Mouse (Mus musculus) layer of hippocampus, adult 9-10 months (tissue): ENCODE measurements at regions not wholly inside any gene's neighbourhood (a gene's known extent, or its start where the extent isn't known, plus 50 kb on each side); places are given as distances from the start of the nearest gene placed in this dataset.
"Not testable (repeated sequence)": the region's sequence is repeated elsewhere in the genome, so short reads cannot be mapped to it uniquely, and the experiment has no call there.

Experiments used
- DNase-seq: peaks from one replicate; pipeline ENCODE4 v3.0.0; 2022; ENCODE audit warnings: low spot score

DNA sequence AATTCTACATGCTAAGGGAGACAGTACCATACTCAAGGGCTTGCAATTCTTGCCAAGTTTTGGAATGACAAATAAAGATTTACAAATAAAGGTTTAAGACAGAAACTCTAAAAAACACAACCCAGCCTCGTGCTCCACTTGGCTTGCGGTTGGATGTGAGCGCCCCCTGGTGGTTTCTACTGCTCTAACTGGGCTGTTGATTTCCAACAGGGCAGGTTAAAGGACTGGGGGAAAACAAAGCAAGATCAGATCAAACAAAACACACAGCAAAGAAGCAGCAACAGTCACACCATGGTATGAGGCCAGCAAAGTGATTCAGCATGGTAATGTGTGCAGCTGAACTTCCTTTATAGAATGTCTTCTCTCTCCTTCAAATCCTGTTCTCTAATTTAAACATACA is 339.2 kb downstream of the Adam3 start:
- peak; percentile 55 for DNase-seq

DNA sequence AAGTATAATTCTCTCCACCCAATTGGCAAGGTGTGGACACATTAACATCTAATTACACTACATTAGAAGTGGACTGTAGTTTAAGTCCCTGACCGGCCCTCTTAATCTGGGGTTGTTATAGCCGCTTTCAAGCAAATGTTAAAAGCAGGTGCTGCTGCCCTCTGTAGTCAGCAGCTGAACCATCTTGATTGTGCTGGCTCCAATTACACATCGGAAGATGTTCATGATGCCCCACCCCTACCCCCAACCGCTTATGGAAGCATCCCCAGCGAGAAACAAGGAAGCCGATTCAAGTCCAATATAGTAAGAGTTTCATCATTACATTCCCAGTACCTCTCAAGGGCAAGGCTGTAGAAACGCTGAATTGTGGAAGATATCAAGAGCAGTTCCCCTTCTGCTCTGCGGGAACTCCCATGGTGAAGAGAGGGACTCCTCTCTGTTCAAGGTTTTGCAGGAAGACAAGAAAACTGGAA is 341.7 kb downstream of the Adam3 start:
- DNase-seq, result no peak

- DNase-seq, result no peak
Observed at GRCm38 (mm10) chr8:24383130-24383962, 342.3 kb downstream of the Adam3 start.

GRCm38 (mm10) chr8:24381666-24382253 is 343.9 kb downstream of the Adam3 start:
- no peak for DNase-seq

- DNase-seq, result no peak
Observed at GRCm38 (mm10) chr8:24378070-24378469, 347.6 kb downstream of the Adam3 start.

DNA sequence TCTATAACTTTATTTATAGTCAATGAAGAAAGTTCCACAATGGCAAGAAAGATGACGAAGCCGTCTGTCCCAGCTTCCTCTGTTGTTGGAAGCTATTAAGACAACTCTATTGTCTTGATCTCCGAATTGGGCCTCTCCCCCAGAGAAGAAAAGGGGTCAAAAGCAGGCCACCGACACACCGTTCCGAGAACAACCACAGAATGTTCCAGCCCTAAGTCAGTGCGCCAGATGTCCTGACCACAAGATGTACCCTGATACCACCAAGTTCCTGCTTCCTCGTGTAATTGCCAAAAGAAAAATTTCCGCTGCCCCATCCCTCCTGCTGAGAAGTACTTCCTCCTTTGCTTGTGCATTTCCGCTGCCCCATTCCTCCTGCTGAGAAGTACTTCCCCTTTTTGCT is 348.8 kb downstream of the Adam3 start:
- DNase-seq, result not testable (repeated sequence)

DNA sequence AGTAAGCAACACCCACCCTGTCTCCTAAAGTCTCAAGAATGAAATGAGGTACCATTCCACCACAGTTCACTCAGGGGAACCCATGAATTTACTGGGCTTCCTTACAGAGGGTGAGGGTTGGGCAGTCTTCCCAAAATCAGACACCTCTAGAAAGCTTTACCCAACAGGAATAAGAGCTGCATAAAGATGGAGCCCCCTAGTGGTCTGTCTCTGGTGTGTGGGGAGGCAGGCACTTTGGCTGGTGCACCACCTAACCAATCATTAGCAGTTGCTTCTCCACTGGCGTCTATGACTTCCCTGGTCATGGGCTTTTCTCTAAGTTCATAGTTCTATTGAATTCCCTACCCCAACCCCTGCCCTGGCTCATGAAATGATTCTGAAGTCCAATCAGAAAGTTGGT is 351.1 kb downstream of the Adam3 start:
- no peak for DNase-seq

- no peak for DNase-seq
Observed at GRCm38 (mm10) chr8:24372068-24372467, 353.6 kb downstream of the Adam3 start.

- DNase-seq, result no peak
Observed at GRCm38 (mm10) chr8:24366000-24366399, 359.7 kb downstream of the Adam3 start.

DNA sequence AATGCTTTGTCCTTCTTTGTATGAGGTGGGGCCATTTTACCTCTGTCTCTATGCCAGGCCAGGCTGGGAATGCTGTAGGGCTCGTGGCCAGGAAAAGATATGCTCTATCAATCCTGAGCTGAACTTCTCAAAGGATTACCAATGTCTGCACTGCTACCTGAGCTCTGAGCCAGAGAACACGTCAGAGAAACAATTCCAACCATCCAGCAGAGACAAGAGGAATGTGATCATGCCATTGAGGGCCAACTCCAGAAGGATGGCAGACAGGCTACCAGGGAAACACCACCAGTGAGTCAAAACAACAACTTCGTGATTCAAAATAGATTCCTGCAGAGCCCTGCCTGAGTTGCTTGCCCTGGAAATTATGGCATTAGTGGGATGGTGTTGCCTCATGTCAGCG is 361.0 kb downstream of the Adam3 start:
- DNase-seq, result no peak

DNA sequence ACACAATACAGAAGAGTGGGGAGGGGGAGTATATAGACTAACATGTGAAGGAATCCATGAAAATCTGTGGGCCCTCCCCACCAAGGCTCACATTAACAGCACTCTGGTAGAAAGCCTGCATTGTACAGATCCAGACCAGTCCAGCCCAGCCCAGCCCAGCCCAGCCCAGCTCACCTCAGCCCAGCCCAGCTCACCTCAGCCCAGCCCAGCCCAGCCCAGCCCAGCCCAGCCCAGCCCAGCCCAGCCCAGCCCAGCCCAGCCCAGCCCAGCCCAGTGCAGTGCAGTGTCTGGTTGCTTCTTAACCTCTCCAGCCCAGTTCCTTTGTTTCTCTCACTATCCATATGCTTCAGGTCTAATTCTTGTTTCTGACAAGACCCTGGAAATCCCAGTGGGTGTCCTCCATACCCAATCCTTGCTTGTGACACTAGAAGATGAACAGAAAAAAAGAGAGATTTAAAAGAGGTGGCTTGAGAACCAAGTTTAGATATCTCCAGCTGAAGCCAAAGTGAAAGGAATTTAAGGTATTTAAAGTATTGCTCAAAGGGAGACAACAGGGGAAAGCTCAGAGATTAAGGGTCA is 366.5 kb downstream of the Adam3 start:
- DNase-seq, result no peak

- DNase-seq, result no peak
Observed at GRCm38 (mm10) chr8:24355146-24355545, 370.5 kb downstream of the Adam3 start.

DNA sequence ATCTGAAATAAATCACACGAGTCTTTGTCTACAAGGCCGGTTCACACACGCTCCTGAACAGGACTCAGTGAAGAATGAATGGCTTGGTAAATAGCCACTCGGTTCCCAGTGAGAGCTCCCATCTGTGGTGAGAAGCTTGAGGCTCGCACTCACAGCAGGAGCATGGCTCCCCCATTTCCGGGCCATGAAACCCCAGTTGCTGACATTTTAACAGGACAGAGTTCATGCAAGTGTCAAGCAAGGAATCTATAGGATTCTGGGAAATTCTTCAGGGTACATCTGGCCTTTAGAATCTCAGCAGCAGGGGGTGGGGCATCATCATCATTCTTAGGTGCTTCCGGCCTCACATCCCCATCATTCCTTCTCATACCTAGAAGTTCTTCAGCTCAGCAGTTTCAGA is 371.8 kb downstream of the Adam3 start:
- no peak for DNase-seq

GRCm38 (mm10) chr8:24352322-24352721 is 373.3 kb downstream of the Adam3 start:
- no peak for DNase-seq

DNA sequence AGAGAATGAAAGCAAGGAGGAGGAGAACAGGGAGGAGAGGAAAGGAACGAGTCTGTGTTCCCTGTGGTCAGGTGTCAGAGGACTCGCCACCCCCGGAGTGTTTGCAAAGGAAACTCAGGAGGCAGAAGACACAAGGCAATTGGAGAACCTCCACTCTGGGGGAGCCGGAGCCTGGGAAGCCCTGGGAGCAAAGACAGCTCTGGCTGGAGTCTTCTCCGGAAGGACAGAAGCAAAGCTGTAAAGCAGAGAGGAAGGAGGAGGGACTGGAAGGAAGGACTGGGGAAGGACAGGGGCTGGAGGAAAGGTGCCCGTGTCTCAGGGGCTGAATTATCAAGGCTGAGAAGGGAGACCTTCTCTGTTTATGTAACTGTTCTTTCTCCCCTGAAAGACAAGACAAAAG is 373.9 kb downstream of the Adam3 start:
- no peak for DNase-seq

DNA sequence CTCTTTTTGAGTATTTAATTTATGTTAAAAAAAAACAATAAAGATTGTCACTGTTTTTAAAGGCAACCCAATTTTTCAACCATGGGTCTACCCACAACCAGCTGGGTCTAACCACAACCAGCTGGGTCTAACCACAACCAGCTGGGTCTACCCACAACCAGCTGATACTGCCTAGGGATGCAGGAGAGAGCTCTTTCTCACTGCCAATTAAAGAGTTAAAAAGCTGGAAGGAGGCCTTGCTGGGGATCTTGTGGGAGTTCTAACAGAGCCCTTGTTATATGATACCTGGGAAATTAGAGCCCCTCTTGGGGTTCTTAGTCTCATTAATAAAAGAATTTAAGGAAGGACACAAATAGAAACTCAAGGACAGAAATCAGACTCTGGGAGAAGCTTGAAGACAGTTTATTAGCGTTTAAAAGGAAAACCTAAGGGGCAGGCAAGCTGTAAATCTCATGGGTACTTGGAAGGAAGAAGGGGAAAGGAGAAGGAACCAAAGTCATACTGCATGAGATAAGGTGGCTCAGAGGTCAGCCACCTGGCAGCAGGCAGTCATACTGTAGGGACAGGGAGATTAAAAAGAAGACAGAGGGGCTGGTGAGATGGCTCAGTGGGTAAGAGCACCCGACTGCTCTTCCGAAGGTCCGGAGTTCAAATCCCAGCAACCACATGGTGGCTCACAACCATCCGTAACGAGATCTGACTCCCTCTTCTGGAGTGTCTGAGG is 379.1 kb downstream of the Adam3 start:
- DNase-seq, result no peak

DNA sequence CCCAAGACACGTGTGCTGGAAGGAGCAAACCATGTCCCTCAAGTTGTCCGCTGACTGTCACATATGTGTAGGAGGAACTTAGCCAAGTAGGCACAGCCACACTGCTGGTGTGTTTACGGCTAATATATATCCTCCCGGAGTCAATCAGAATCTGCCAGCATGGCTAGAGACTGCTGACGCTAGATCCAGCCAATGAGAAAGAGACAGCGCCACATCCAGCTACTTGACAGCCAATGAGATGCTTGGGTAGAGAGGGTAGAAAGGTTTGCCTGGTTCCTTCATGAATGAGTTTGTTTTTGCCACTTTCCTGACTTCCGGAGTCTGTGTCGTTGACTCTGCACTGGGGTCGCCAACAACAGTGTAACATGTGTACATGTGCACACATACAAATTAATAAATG is 387.0 kb downstream of the Adam3 start:
- DNase-seq, result no peak

GRCm38 (mm10) chr8:24337635-24338034 is 388.0 kb downstream of the Adam3 start:
- DNase-seq, result no peak

DNA sequence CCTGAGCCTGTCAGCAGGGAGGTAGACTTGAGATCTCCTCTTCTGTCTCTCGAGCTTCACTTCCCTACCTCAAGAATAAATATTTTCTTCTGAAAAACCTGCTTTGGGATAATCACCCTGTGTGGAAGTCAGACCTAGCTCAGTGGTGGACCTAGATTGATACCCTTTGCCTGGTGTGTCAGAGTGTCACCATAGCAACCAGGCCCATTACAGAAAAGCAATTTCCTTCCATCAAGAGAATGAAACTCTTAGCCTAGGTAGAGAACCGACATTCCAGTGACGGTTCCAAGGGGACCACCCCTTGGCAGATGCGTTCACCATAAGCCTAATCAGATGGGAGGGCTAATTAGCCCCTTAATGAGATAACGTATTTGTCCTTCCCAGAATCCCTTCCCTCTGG is 389.9 kb downstream of the Adam3 start:
- no peak for DNase-seq

- DNase-seq, result no peak
Observed at GRCm38 (mm10) chr8:24333705-24334104, 391.9 kb downstream of the Adam3 start.

GRCm38 (mm10) chr8:24310893-24311292 is 414.8 kb downstream of the Adam3 start:
- DNase-seq, result no peak

DNA sequence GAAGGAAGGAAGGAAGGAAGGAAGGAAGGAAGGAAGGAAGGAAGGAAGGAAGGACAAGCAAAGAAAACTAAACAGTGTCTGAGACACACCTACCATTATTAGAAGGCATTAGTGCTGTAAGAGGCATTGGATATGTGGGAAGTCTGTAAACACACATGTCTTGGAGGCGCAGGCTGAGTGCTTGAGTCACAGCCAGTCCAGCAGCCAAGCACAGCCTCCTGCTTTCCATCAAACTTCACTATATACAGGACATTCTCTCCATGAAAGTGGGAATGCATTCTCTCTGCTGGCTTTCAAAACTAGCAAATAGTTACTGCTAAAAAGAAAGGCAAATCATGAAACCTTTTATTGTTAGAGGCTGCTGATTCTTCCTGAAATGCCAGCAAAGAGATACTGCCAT is 431.1 kb downstream of the Adam3 start:
- no peak for DNase-seq

- DNase-seq, result no peak
Observed at GRCm38 (mm10) chr8:24287861-24288260, 437.8 kb downstream of the Adam3 start.
